Mouse (Mus musculus) liver, embryonic 15.5 days (tissue): Measurements from ENCODE around the gene Hoxd4. TPM values are rescaled to one million over a fixed set of nuclear protein-coding genes. Genes with fewer than 3 reads are reported as not detected.

Experiments
- ATAC-seq: fragments of 200-750 bp; cut with Nextera tagmentation; 2 replicates; pipeline ENCODE4 v1.8.0; 2017; ENCODE audit warnings: moderate number of reproducible peaks, mild to moderate bottlenecking, moderate library complexity; ENCODE audit not compliant: insufficient read depth
- H3K27ac ChIP-seq: fragments of 300-500 bp; sonication (generic); replicated peaks from 2 replicates; pipeline ENCODE4 v1.5.1; 2015; ENCODE audit warnings: mild to moderate bottlenecking, inconsistent platforms
- H3K27me3 ChIP-seq: fragments of 300-500 bp; sonication (generic); 2 replicates; pipeline ENCODE4 v1.6.1; 2015; ENCODE audit warnings: mild to moderate bottlenecking, inconsistent platforms
- H3K36me3 ChIP-seq: fragments of 300-500 bp; sonication (generic); replicated peaks from 2 replicates; pipeline ENCODE4 v1.6.1; 2015; ENCODE audit warnings: moderate library complexity, mild to moderate bottlenecking, inconsistent platforms
- H3K4me1 ChIP-seq: fragments of 300-500 bp; sonication (generic); replicated peaks from 2 replicates; pipeline ENCODE4 v1.6.1; 2015; ENCODE audit warnings: inconsistent platforms
- H3K4me2 ChIP-seq: fragments of 300-500 bp; sonication (generic); 2 replicates; pipeline ENCODE4 v1.6.1; 2015; ENCODE audit warnings: moderate library complexity, mild to moderate bottlenecking, inconsistent platforms
- H3K4me3 ChIP-seq: fragments of 300-500 bp; sonication (generic); replicated peaks from 2 replicates; pipeline ENCODE4 v1.5.1; 2015; ENCODE audit warnings: mild to moderate bottlenecking, inconsistent platforms
- H3K9ac ChIP-seq: fragments of 300-500 bp; sonication (generic); 2 replicates; pipeline ENCODE4 v1.6.1; 2015; ENCODE audit warnings: moderate library complexity, mild to moderate bottlenecking, inconsistent platforms
- H3K9me3 ChIP-seq: fragments of 300-500 bp; sonication (generic); replicated peaks from 2 replicates; pipeline ENCODE4 v1.6.1; 2016; ENCODE audit warnings: inconsistent platforms
- WGBS: fragments of 180-500 bp; shearing (Covaris S2); methylation state at CpG from one replicate; pipeline ENCODE4 v1.1.7; 2015; ENCODE audit warnings: mixed read lengths; ENCODE audit not compliant: insufficient replicate concordance; 5-methylcytosine and 5-hydroxymethylcytosine counted together
- polyA plus RNA-seq: library from polyadenylated mRNA; unstranded; fragments of >200 nt; fragmentation: Nextera tagmentation; extraction: Ambion mirVana; gene quantifications from 2 replicates; pipeline ENCODE4 v1.2.1, GENCODE M21; 2015

Gene Hoxd4
- not detected in 2 replicates for polyA plus RNA-seq

- ATAC-seq: no peak
- under 1% methylated on average over 65 of the region's 65 CpGs for WGBS
- H3K27me3 ChIP-seq: peaks cover 100% of the 10 kb centered on the region
These were observed at the start of gene Hoxd4, which contains the start of gene Hoxd3 for GRCm38 (mm10) chr2:74711721-74712621. Gene Hoxd4, plus strand, starts transcription at chr2:74711929. Gene Hoxd3, plus strand, starts transcription at chr2:74711927.

GRCm38 (mm10) chr2:74663291-74663925, 48.3 kb upstream of the Hoxd4 start:
- Histone ChIP-seq H3K4me3 (no peak overlapping the region), H3K9ac (no peak overlapping the region), H3K27ac (no peak overlapping the region), H3K36me3 (no peaks in the 10 kb centered on the region), H3K4me1 (no peaks in the 10 kb centered on the region; the same call in 1 of the 2 replicates), H3K9me3 (no peaks in the 10 kb centered on the region), H3K4me2 (no peak overlapping the region), H3K27me3 (peaks cover 99% of the 10 kb centered on the region)
- no peak for ATAC-seq
- WGBS: 3% methylated on average over 18 of the region's 18 CpGs

More at GRCm38 (mm10) chr2:74711721-74712621, at the start of gene Hoxd4, which contains the start of gene Hoxd3:
- H3K4me2 ChIP-seq: peak within 1 kb of the TSS; percentile 40
- 0 out of 2 replicates have a peak, but pooled peaks cover 2% of the 10 kb centered on the region for H3K4me1 ChIP-seq
- H3K36me3 ChIP-seq: no peaks in the 10 kb centered on the region
- H3K27ac ChIP-seq: no peak within 1 kb of the TSS
- H3K9me3 ChIP-seq: no peaks in the 10 kb centered on the region
- H3K4me3 ChIP-seq: peak within 1 kb of the TSS; percentile 27
- no peak within 1 kb of the TSS for H3K9ac ChIP-seq

- Histone ChIP-seq H3K4me3 (no peak overlapping the region), H3K9me3 (no peaks in the 10 kb centered on the region), H3K9ac (no peak overlapping the region), H3K4me1 (no peaks in the 10 kb centered on the region; the same call in 1 of the 2 replicates), H3K27ac (no peak overlapping the region), H3K4me2 (no peak overlapping the region), H3K36me3 (no peaks in the 10 kb centered on the region), H3K27me3 (peaks cover 99% of the 10 kb centered on the region)
- ATAC-seq: no peak
- 2% methylated on average over 7 of the region's 7 CpGs for WGBS
These were observed 45.3 kb upstream of the Hoxd4 start for GRCm38 (mm10) chr2:74666411-74666810.

GRCm38 (mm10) chr2:74667191-74667841, 44.4 kb upstream of the Hoxd4 start:
- no peak overlapping the region for H3K4me2 ChIP-seq
- ATAC-seq: no peak
- no peaks in the 10 kb centered on the region for H3K36me3 ChIP-seq
- H3K27me3 ChIP-seq: peaks cover 99% of the 10 kb centered on the region
- no peak overlapping the region for H3K9ac ChIP-seq
- no peak overlapping the region for H3K27ac ChIP-seq
- no peaks in the 10 kb centered on the region for H3K9me3 ChIP-seq
- H3K4me1 ChIP-seq: no peaks in the 10 kb centered on the region; the same call in 1 of the 2 replicates
- WGBS: 4% methylated on average over 36 of the region's 36 CpGs
- H3K4me3 ChIP-seq: no peak overlapping the region

- H3K27ac ChIP-seq: no peak within 1 kb of the TSS
- no peaks in the 10 kb centered on the region for H3K9me3 ChIP-seq
- no peak for ATAC-seq
- H3K4me2 ChIP-seq: peak within 1 kb of the TSS; percentile 54
- H3K4me3 ChIP-seq: peak within 1 kb of the TSS; percentile 37
- H3K27me3 ChIP-seq: peaks cover 99% of the 10 kb centered on the region
- H3K4me1 ChIP-seq: no peaks in the 10 kb centered on the region; the same call in 1 of the 2 replicates
- no peak within 1 kb of the TSS for H3K9ac ChIP-seq
- WGBS: 1% methylated on average over 46 of the region's 51 CpGs
- no peaks in the 10 kb centered on the region for H3K36me3 ChIP-seq
These were observed 43.8 kb upstream of the Hoxd4 start, which contains the start of gene Hoxd13 for GRCm38 (mm10) chr2:74667842-74668357. Gene Hoxd13, plus strand, starts transcription at chr2:74668310.

GRCm38 (mm10) chr2:74668370-74669229, 43.1 kb upstream of the Hoxd4 start:
- H3K4me2 ChIP-seq: peak overlapping the region; percentile 54
- WGBS: 1% methylated on average over 67 of the region's 74 CpGs
- H3K4me1 ChIP-seq: no peaks in the 10 kb centered on the region; the same call in 1 of the 2 replicates
- peaks cover 99% of the 10 kb centered on the region for H3K27me3 ChIP-seq
- H3K9ac ChIP-seq: no peak overlapping the region
- peak overlapping the region; percentile 37 for H3K4me3 ChIP-seq
- no peak for ATAC-seq
- no peaks in the 10 kb centered on the region for H3K36me3 ChIP-seq
- no peak overlapping the region for H3K27ac ChIP-seq
- H3K9me3 ChIP-seq: no peaks in the 10 kb centered on the region

GRCm38 (mm10) chr2:74669230-74669578, 42.5 kb upstream of the Hoxd4 start:
- Histone ChIP-seq H3K9me3 (no peaks in the 10 kb centered on the region), H3K27ac (no peak overlapping the region), H3K27me3 (peaks cover 99% of the 10 kb centered on the region), H3K4me3 (no peak overlapping the region), H3K4me1 (no peaks in the 10 kb centered on the region; the same call in 1 of the 2 replicates), H3K36me3 (no peaks in the 10 kb centered on the region), H3K9ac (no peak overlapping the region), H3K4me2 (no peak overlapping the region)
- 2% methylated on average over 3 of the region's 3 CpGs for WGBS
- no peak for ATAC-seq

GRCm38 (mm10) chr2:74669650-74670235, 42.0 kb upstream of the Hoxd4 start:
- Histone ChIP-seq H3K4me3 (no peak overlapping the region), H3K4me1 (no peaks in the 10 kb centered on the region; the same call in 1 of the 2 replicates), H3K4me2 (no peak overlapping the region), H3K9ac (no peak overlapping the region), H3K36me3 (no peaks in the 10 kb centered on the region), H3K27me3 (peaks cover 99% of the 10 kb centered on the region), H3K9me3 (no peaks in the 10 kb centered on the region), H3K27ac (no peak overlapping the region)
- WGBS: 3% methylated on average over 14 of the region's 14 CpGs
- no peak for ATAC-seq

- H3K27ac ChIP-seq: no peak overlapping the region
- no peaks in the 10 kb centered on the region for H3K36me3 ChIP-seq
- ATAC-seq: no peak
- peaks cover 99% of the 10 kb centered on the region for H3K27me3 ChIP-seq
- H3K4me3 ChIP-seq: no peak overlapping the region
- H3K9me3 ChIP-seq: no peaks in the 10 kb centered on the region
- 6% methylated on average over 3 of the region's 3 CpGs for WGBS
- H3K9ac ChIP-seq: no peak overlapping the region
- H3K4me1 ChIP-seq: no peaks in the 10 kb centered on the region; the same call in 1 of the 2 replicates
- no peak overlapping the region for H3K4me2 ChIP-seq
These were observed 41.0 kb upstream of the Hoxd4 start for GRCm38 (mm10) chr2:74670632-74671188.
